Mouse (Mus musculus) heart, postnatal 4 days (tissue): Measurements from ENCODE around the gene Ska2. TPM values are rescaled to one million over a fixed set of nuclear protein-coding genes. Genes with fewer than 3 reads are reported as not detected.

Experiments
- DNase-seq: peaks from one replicate; pipeline ENCODE4 v3.0.0; 2021
- total RNA-seq, 2 experiments: library from RNA; stranded (reverse); gene quantifications; 2 replicates each; pipeline ENCODE4 v1.2.3; 2021

The Ska2 gene
- total RNA-seq, result 10 to 100 TPM; 40.2 to 42.6 TPM

GRCm38 (mm10) chr11:87108755-87109518 is at the start of gene Ska2:
TSS of gene Ska2 (plus strand) at chr11:87109234.
- DNase-seq, result peak; percentile 97

GRCm38 (mm10) chr11:87060410-87060809 is 48.6 kb upstream of the Ska2 start:
- no peak for DNase-seq

- no peak for DNase-seq
Measured at GRCm38 (mm10) chr11:87062087-87062486, 46.9 kb upstream of the Ska2 start.

GRCm38 (mm10) chr11:87073343-87073865 is 35.6 kb upstream of the Ska2 start:
- peak; percentile 71 for DNase-seq

- DNase-seq, result peak; percentile 90
Measured at GRCm38 (mm10) chr11:87073866-87074440, 35.1 kb upstream of the Ska2 start, which contains the start of gene Gdpd1. TSS of gene Gdpd1 (minus strand) at chr11:87074062.

- DNase-seq, result no peak
Measured at GRCm38 (mm10) chr11:87083712-87084111, 25.3 kb upstream of the Ska2 start.

GRCm38 (mm10) chr11:87085461-87085860 is 23.6 kb upstream of the Ska2 start:
- DNase-seq, result no peak

GRCm38 (mm10) chr11:87086290-87086984 is 22.6 kb upstream of the Ska2 start, which contains the start of gene Smg8:
TSS of gene Smg8 (minus strand) at chr11:87086774.
- DNase-seq, result peak; percentile 84

- DNase-seq, result no peak
Measured at GRCm38 (mm10) chr11:87087142-87087541, 21.9 kb upstream of the Ska2 start.

- no peak for DNase-seq
Measured at GRCm38 (mm10) chr11:87108409-87108754, 652 bp upstream of the Ska2 start, which contains the start of gene Prr11. TSS of gene Prr11 (minus strand) at chr11:87108708.

- DNase-seq, result peak; percentile 40
Measured at GRCm38 (mm10) chr11:87109519-87110171, 611 bp downstream of the Ska2 start.

GRCm38 (mm10) chr11:87110172-87110909 is 1.3 kb downstream of the Ska2 start:
- DNase-seq, result no peak

- no peak for DNase-seq
Measured at GRCm38 (mm10) chr11:87121864-87122263, 12.8 kb downstream of the Ska2 start.

- no peak for DNase-seq
Measured at GRCm38 (mm10) chr11:87125562-87125961, 16.5 kb downstream of the Ska2 start.

GRCm38 (mm10) chr11:87126281-87126823 is 17.3 kb downstream of the Ska2 start:
- DNase-seq, result no peak

GRCm38 (mm10) chr11:87126824-87127816 is 18.1 kb downstream of the Ska2 start, which contains the start of gene Trim37:
TSS of gene Trim37 (plus strand) at chr11:87127077.
- DNase-seq, result peak; percentile 85

GRCm38 (mm10) chr11:87136233-87136632 is 27.2 kb downstream of the Ska2 start:
- peak; percentile 14 for DNase-seq

GRCm38 (mm10) chr11:87158012-87158411 is 49.0 kb downstream of the Ska2 start:
- DNase-seq, result no peak

- no peak for DNase-seq
Measured at GRCm38 (mm10) chr11:87162687-87163086, 53.7 kb downstream of the Ska2 start.

GRCm38 (mm10) chr11:87163751-87164150 is 54.7 kb downstream of the Ska2 start:
- DNase-seq, result no peak
